Mouse (Mus musculus): ENCODE data around the gene Spock1. TPM values are rescaled to one million over a fixed set of nuclear protein-coding genes. Genes with fewer than 3 reads are reported as not detected.

The Spock1 gene
- total RNA-seq, 2 experiments from 2014 or later: 179 to 213 TPM

- DNase-seq (ENCODE audit: low spot score in 2 of 2): no peak
- Histone ChIP-seq H3K4me3 (no peak overlapping the region), H3K27ac (no peak overlapping the region)
- no peak for TF ChIP-seq CTCF (conservative IDR thresholded peaks at IDR 0.05)
These were observed 339.7 kb downstream of the Spock1 start for GRCm38 (mm10) chr13:57568404-57568803.

- no peak for DNase-seq (ENCODE audit: low spot score in 2 of 2)
- no peak for TF ChIP-seq CTCF (conservative IDR thresholded peaks at IDR 0.05)
- H3K4me3 ChIP-seq: no peak overlapping the region
- no peak overlapping the region for H3K27ac ChIP-seq
These were observed 352.9 kb downstream of the Spock1 start for GRCm38 (mm10) chr13:57555186-57555585.

- Histone ChIP-seq H3K27ac (no peak overlapping the region), H3K4me3 (no peak overlapping the region)
- no peak for DNase-seq (ENCODE audit: low spot score in 2 of 2)
- TF ChIP-seq CTCF (conservative IDR thresholded peaks at IDR 0.05): peak; percentile 69
These were observed 358.4 kb downstream of the Spock1 start for GRCm38 (mm10) chr13:57549743-57550142.

GRCm38 (mm10) chr13:57536988-57537547, 371.1 kb downstream of the Spock1 start:
- no peak overlapping the region for H3K27ac ChIP-seq
- no peak for DNase-seq (ENCODE audit: low spot score in 2 of 2)
- no peak for TF ChIP-seq CTCF (conservative IDR thresholded peaks at IDR 0.05)
- H3K4me3 ChIP-seq: no peak overlapping the region

GRCm38 (mm10) chr13:57534325-57534724, 373.8 kb downstream of the Spock1 start:
- TF ChIP-seq CTCF (conservative IDR thresholded peaks at IDR 0.05): no peak
- Histone ChIP-seq H3K27ac (no peak overlapping the region), H3K4me3 (no peak overlapping the region)
- DNase-seq (ENCODE audit: low spot score in 2 of 2): no peak

- TF ChIP-seq CTCF (conservative IDR thresholded peaks at IDR 0.05): no peak
- no peak for DNase-seq (ENCODE audit: low spot score in 2 of 2)
- no peak overlapping the region for H3K27ac ChIP-seq
- H3K4me3 ChIP-seq: no peak overlapping the region
These were observed 382.2 kb downstream of the Spock1 start for GRCm38 (mm10) chr13:57525946-57526345.

- DNase-seq (ENCODE audit: low spot score in 2 of 2): no peak
- Histone ChIP-seq H3K27ac (0 out of 2 replicates have a peak overlapping the region, but pooled peaks have one; percentile 11), H3K4me3 (no peak overlapping the region)
- TF ChIP-seq CTCF (conservative IDR thresholded peaks at IDR 0.05): no peak
These were observed 383.6 kb downstream of the Spock1 start for GRCm38 (mm10) chr13:57524546-57524945.

GRCm38 (mm10) chr13:57523366-57523765, 384.8 kb downstream of the Spock1 start:
- Histone ChIP-seq H3K4me3 (no peak overlapping the region), H3K27ac (no peak overlapping the region)
- no peak for DNase-seq (ENCODE audit: low spot score in 2 of 2)
- no peak for TF ChIP-seq CTCF (conservative IDR thresholded peaks at IDR 0.05)

- Histone ChIP-seq H3K27ac (no peak overlapping the region; the same call in 1 of the 2 replicates), H3K4me3 (no peak overlapping the region)
- no peak for TF ChIP-seq CTCF (conservative IDR thresholded peaks at IDR 0.05)
- no peak for DNase-seq (ENCODE audit: low spot score in 2 of 2)
These were observed 385.8 kb downstream of the Spock1 start for GRCm38 (mm10) chr13:57522319-57522718.

- DNase-seq (ENCODE audit: low spot score in 2 of 2): no peak
These were observed 387.0 kb downstream of the Spock1 start for GRCm38 (mm10) chr13:57521152-57521551.

GRCm38 (mm10) chr13:57519790-57520189, 388.3 kb downstream of the Spock1 start:
- Histone ChIP-seq H3K4me3 (no peak overlapping the region), H3K27ac (no peak overlapping the region)
- no peak for TF ChIP-seq CTCF (conservative IDR thresholded peaks at IDR 0.05)
- no peak for DNase-seq (ENCODE audit: low spot score in 2 of 2)

More at GRCm38 (mm10) chr13:57521152-57521551, 387.0 kb downstream of the Spock1 start:
- TF ChIP-seq CTCF (conservative IDR thresholded peaks at IDR 0.05): peak; percentile 84
- H3K4me3 ChIP-seq: no peak overlapping the region
- no peak overlapping the region for H3K27ac ChIP-seq

- no peak overlapping the region for H3K4me3 ChIP-seq
- no peak overlapping the region for H3K27ac ChIP-seq
- no peak for DNase-seq (ENCODE audit: low spot score in 2 of 2)
- no peak for TF ChIP-seq CTCF (conservative IDR thresholded peaks at IDR 0.05)
These were observed 392.4 kb downstream of the Spock1 start for GRCm38 (mm10) chr13:57515737-57516136.

- TF ChIP-seq CTCF (conservative IDR thresholded peaks at IDR 0.05): peak; percentile 70
- H3K27ac ChIP-seq: peak overlapping the region; percentile 36; the same call in 1 of the 2 replicates
- DNase-seq (ENCODE audit: low spot score in 2 of 2): peak; percentile 30 to 42
- no peak overlapping the region for H3K4me3 ChIP-seq
These were observed 406.6 kb downstream of the Spock1 start for GRCm38 (mm10) chr13:57501552-57501951.

- Histone ChIP-seq H3K27ac (no peak overlapping the region), H3K4me3 (no peak overlapping the region)
- no peak for TF ChIP-seq CTCF (conservative IDR thresholded peaks at IDR 0.05)
- DNase-seq (ENCODE audit: low spot score in 2 of 2): no peak
These were observed 411.4 kb downstream of the Spock1 start for GRCm38 (mm10) chr13:57496778-57497177.
